Mouse (Mus musculus): Measurements from ENCODE around the gene Dnajc11. TPM values are rescaled to one million over a fixed set of nuclear protein-coding genes. Genes with fewer than 3 reads are reported as not detected.

The Dnajc11 gene
- polyA plus RNA-seq, 1 experiment from 2014 or later, result 45.4 TPM

GRCm38 (mm10) chr4:152000906-152001305 lies 67.4 kb downstream of the Dnajc11 start:
- Histone ChIP-seq H3K4me2 (no peak overlapping the region), H3K4me1 (replicated peaks) (peaks cover 8% of the 10 kb centered on the region), H3K27me3 (no peaks in the 10 kb centered on the region), H3K9ac (no peak overlapping the region), H3K36me3 (no peaks in the 10 kb centered on the region), H3K9me3 (replicated peaks) (no peaks in the 10 kb centered on the region), H3K27ac (no peak overlapping the region), H3K4me3 (no peak overlapping the region)
- WGBS, result 37% methylated on average over 4 of the region's 4 CpGs
- no peak for ATAC-seq (replicated peaks; ENCODE audit: insufficient number of reproducible peaks, insufficient read depth, low FRiP score, low read depth)

- Histone ChIP-seq H3K36me3 (no peaks in the 10 kb centered on the region), H3K4me1 (replicated peaks) (peaks cover 8% of the 10 kb centered on the region), H3K9ac (no peak overlapping the region), H3K4me2 (no peak overlapping the region), H3K4me3 (no peak overlapping the region), H3K27ac (no peak overlapping the region), H3K9me3 (replicated peaks) (no peaks in the 10 kb centered on the region), H3K27me3 (no peaks in the 10 kb centered on the region)
- no peak for ATAC-seq (replicated peaks; ENCODE audit: insufficient number of reproducible peaks, insufficient read depth, low FRiP score, low read depth)
- WGBS, result 70% methylated on average over 4 of the region's 4 CpGs
Observed at GRCm38 (mm10) chr4:152001335-152001734, 67.8 kb downstream of the Dnajc11 start.

- WGBS, result 89% methylated on average over 3 of the region's 3 CpGs
- H3K4me1 ChIP-seq (replicated peaks), result peaks cover 12% of the 10 kb centered on the region
- H3K27ac ChIP-seq, result no peak overlapping the region
- no peak overlapping the region for H3K4me2 ChIP-seq
- H3K9ac ChIP-seq, result no peak overlapping the region
- H3K27me3 ChIP-seq, result no peaks in the 10 kb centered on the region
- H3K9me3 ChIP-seq (replicated peaks), result no peaks in the 10 kb centered on the region
- ATAC-seq (replicated peaks; ENCODE audit: insufficient number of reproducible peaks, insufficient read depth, low FRiP score, low read depth), result no peak
- no peak overlapping the region for H3K4me3 ChIP-seq
- no peaks in the 10 kb centered on the region for H3K36me3 ChIP-seq
Observed at GRCm38 (mm10) chr4:152002063-152002462, 68.6 kb downstream of the Dnajc11 start.

GRCm38 (mm10) chr4:152006137-152006536 lies 72.6 kb downstream of the Dnajc11 start:
- Histone ChIP-seq H3K4me3 (no peak overlapping the region), H3K27ac (no peak overlapping the region), H3K9me3 (replicated peaks) (no peaks in the 10 kb centered on the region), H3K36me3 (no peaks in the 10 kb centered on the region), H3K4me2 (no peak overlapping the region), H3K4me1 (replicated peaks) (peaks cover 33% of the 10 kb centered on the region), H3K27me3 (no peaks in the 10 kb centered on the region), H3K9ac (no peak overlapping the region)
- 74% methylated on average over 6 of the region's 6 CpGs for WGBS
- no peak for ATAC-seq (replicated peaks; ENCODE audit: insufficient number of reproducible peaks, insufficient read depth, low FRiP score, low read depth)

DNA sequence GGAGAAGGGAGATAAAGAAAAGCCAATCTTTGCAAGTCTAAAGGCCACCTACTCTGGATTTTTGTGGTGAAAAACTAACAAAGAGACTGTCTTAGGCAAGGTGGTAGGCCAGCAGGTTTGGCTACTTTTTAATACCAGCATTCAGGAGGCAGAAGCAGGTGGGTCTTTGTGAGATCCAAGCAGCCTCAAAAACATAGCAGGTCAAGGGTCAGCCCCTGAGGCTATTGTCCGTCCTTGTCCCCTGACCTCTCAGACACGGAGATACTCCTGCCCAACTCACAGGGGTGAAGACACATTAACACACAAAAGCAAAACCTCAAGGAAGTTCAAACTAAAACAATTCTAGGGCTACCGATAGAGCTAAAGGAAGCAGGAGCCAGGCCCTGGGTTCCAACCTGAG lies 73.3 kb downstream of the Dnajc11 start:
- Histone ChIP-seq H3K4me1 (replicated peaks) (peaks cover 39% of the 10 kb centered on the region), H3K4me3 (no peak overlapping the region), H3K36me3 (0 out of 2 replicates have a peak, but pooled peaks cover 1% of the 10 kb centered on the region), H3K9me3 (replicated peaks) (no peaks in the 10 kb centered on the region), H3K9ac (no peak overlapping the region), H3K27ac (peak overlapping the region; percentile 96), H3K27me3 (no peaks in the 10 kb centered on the region), H3K4me2 (peak overlapping the region; percentile 97; the same call in 1 of the 2 replicates)
- 37% methylated on average over 3 of the region's 3 CpGs for WGBS
- no peak for ATAC-seq (replicated peaks; ENCODE audit: insufficient number of reproducible peaks, insufficient read depth, low FRiP score, low read depth)

DNA sequence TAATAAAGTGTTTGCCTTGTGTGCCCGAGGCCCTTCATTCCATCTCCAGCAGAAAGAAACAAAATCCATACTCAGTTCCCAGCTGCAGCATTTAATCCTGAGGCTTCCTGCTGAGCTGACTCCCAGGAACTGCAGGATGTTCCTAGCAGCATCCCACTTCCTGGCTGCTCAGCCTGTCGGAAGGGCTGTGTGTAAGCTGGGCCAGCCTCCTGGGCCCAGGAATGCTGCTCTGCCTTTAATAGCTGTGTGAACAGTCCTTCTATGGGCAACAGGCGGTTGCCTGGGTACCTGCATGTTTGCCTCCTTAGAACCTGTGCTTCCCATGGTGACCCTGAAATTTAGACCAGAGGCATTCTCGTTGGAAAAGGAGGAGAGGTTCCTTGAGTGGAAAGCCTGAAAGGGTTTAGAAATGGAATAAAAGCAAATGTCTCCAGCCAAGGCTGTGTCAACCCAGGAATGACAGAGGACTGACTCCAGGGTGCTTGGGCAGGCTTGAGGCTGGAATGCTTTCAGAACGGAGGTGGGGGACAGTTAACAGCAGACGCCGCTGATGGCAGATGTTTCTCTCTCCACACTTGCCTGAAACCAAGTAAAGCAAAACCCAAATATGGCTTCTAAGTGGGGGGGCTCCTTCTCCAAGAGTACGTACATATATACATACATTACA lies 74.1 kb downstream of the Dnajc11 start:
- H3K9me3 ChIP-seq (replicated peaks), result no peaks in the 10 kb centered on the region
- H3K27ac ChIP-seq, result peak overlapping the region; percentile 96
- ATAC-seq (replicated peaks; ENCODE audit: insufficient number of reproducible peaks, insufficient read depth, low FRiP score, low read depth), result no peak
- 9% methylated on average over 8 of the region's 8 CpGs for WGBS
- H3K4me2 ChIP-seq, result peak overlapping the region; percentile 97
- peak overlapping the region; percentile 86 for H3K9ac ChIP-seq
- no peaks in the 10 kb centered on the region for H3K27me3 ChIP-seq
- H3K4me3 ChIP-seq, result peak overlapping the region; percentile 75
- peaks cover 7% of the 10 kb centered on the region; the same call in 1 of the 2 replicates for H3K36me3 ChIP-seq
- H3K4me1 ChIP-seq (replicated peaks), result peaks cover 47% of the 10 kb centered on the region

DNA sequence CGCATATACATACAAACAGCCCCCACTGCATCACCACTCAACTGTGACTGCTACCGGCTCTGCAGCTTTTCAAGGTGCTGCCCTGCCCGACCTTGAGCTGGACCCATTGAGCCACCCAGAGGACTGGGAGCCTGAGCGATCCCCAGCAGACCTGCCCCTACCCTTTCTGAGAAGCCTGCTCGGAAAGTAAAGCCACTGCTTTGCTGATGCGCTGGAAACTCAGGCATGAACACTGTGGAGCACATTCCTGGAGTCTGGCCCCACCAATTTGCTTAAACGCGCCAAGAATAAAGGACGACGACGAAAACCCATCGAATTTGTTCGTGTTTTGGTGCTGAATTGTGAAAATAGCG lies 74.6 kb downstream of the Dnajc11 start:
- peak overlapping the region; percentile 96 for H3K27ac ChIP-seq
- ATAC-seq (replicated peaks; ENCODE audit: insufficient number of reproducible peaks, insufficient read depth, low FRiP score, low read depth), result no peak
- peaks cover 52% of the 10 kb centered on the region for H3K4me1 ChIP-seq (replicated peaks)
- H3K27me3 ChIP-seq, result no peaks in the 10 kb centered on the region
- peak overlapping the region; percentile 97 for H3K4me2 ChIP-seq
- peak overlapping the region; percentile 75 for H3K4me3 ChIP-seq
- under 1% methylated on average over 14 of the region's 14 CpGs for WGBS
- H3K9ac ChIP-seq, result peak overlapping the region; percentile 86
- H3K36me3 ChIP-seq, result peaks cover 7% of the 10 kb centered on the region; the same call in 1 of the 2 replicates
- no peaks in the 10 kb centered on the region for H3K9me3 ChIP-seq (replicated peaks)

DNA sequence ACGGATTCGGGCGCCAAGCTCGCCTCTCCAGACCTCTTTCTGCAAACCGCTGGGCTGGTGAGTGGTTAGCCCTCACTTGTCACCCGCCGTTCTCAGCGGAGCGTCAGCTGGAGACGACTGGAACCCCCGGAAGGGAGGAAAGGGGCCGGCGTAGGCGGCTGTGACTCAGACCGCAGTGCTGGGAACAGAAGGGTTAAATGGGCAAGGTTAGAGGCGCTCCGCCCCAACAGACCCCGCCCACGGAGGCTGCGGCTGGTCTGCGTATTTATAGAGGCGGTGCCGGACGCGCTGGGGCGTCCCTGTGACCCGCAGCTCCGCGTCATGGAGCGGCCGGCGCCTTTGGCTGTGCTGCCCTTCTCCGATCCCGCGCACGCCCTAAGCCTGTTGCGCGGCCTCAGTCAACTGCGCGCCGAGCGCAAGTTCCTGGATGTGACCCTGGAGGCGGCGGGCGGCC lies 75.2 kb downstream of the Dnajc11 start, which contains the start of gene Klhl21:
Gene Klhl21, plus strand, starts transcription at position 182 of the 454 bp plus-strand sequence.
- peak within 1 kb of the TSS; percentile 97 for H3K4me2 ChIP-seq
- peaks cover 58% of the 10 kb centered on the region for H3K4me1 ChIP-seq (replicated peaks)
- peak within 1 kb of the TSS; percentile 86 for H3K9ac ChIP-seq
- H3K27me3 ChIP-seq, result no peaks in the 10 kb centered on the region
- peak; percentile 89 for ATAC-seq (replicated peaks; ENCODE audit: insufficient number of reproducible peaks, insufficient read depth, low FRiP score, low read depth)
- H3K27ac ChIP-seq, result peak within 1 kb of the TSS; percentile 96
- peak within 1 kb of the TSS; percentile 75 for H3K4me3 ChIP-seq
- no peaks in the 10 kb centered on the region for H3K9me3 ChIP-seq (replicated peaks)
- H3K36me3 ChIP-seq, result peaks cover 7% of the 10 kb centered on the region; the same call in 1 of the 2 replicates
- WGBS, result under 1% methylated on average over 45 of the region's 45 CpGs

DNA sequence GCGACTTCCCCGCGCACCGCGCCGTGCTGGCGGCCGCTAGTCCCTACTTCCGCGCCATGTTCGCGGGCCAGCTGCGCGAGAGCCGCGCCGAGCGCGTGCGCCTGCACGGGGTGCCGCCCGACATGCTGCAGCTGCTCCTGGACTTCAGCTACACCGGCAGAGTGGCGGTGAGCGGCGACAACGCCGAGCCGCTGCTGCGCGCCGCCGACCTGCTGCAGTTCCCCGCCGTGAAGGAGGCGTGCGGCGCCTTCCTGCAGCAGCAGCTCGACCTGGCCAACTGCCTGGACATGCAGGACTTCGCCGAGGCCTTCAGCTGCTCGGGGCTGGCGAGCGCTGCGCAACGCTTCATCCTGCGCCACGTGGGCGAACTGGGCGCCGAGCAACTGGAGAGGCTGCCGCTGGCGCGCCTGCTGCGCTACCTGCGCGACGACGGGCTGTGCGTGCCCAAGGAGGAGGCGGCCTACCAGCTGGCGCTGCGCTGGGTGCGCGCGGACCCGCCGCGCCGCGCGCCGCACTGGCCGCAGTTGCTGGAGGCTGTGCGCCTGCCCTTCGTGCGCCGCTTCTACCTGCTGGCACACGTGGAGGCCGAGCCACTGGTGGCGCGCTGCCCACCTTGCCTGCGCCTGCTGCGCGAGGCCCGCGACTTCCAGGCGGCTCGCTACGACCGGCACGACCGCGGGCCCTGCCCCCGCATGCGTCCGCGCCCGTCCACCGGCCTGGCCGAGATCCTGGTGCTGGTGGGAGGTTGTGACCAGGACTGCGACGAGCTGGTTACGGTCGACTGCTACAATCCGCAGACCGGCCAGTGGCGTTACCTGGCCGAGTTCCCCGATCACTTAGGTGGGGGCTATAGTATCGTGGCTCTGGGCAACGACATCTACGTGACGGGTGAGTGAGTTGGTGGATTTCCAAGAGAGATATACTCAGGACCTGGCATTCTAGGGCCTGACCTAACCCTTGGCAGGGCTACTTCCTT lies 75.9 kb downstream of the Dnajc11 start:
- under 1% methylated on average over 115 of the region's 115 CpGs for WGBS
- H3K4me2 ChIP-seq, result peak overlapping the region; percentile 97
- peaks cover 10% of the 10 kb centered on the region for H3K36me3 ChIP-seq
- H3K4me3 ChIP-seq, result peak overlapping the region; percentile 75
- ATAC-seq (replicated peaks; ENCODE audit: insufficient number of reproducible peaks, insufficient read depth, low FRiP score, low read depth), result peak; percentile 39
- H3K9ac ChIP-seq, result peak overlapping the region; percentile 86
- no peaks in the 10 kb centered on the region for H3K27me3 ChIP-seq
- peak overlapping the region; percentile 96 for H3K27ac ChIP-seq
- H3K9me3 ChIP-seq (replicated peaks), result no peaks in the 10 kb centered on the region
- peaks cover 65% of the 10 kb centered on the region for H3K4me1 ChIP-seq (replicated peaks)

- peaks cover 19% of the 10 kb centered on the region for H3K36me3 ChIP-seq
- H3K9me3 ChIP-seq (replicated peaks), result no peaks in the 10 kb centered on the region
- H3K4me1 ChIP-seq (replicated peaks), result peaks cover 66% of the 10 kb centered on the region
- peak overlapping the region; percentile 96 for H3K27ac ChIP-seq
- H3K27me3 ChIP-seq, result no peaks in the 10 kb centered on the region
- H3K4me3 ChIP-seq, result peak overlapping the region; percentile 75
- 1% methylated on average over 10 of the region's 10 CpGs for WGBS
- peak overlapping the region; percentile 86 for H3K9ac ChIP-seq
- peak overlapping the region; percentile 97 for H3K4me2 ChIP-seq
- ATAC-seq (replicated peaks; ENCODE audit: insufficient number of reproducible peaks, insufficient read depth, low FRiP score, low read depth), result peak; percentile 3
Observed at GRCm38 (mm10) chr4:152010091-152010706, 76.7 kb downstream of the Dnajc11 start.

DNA sequence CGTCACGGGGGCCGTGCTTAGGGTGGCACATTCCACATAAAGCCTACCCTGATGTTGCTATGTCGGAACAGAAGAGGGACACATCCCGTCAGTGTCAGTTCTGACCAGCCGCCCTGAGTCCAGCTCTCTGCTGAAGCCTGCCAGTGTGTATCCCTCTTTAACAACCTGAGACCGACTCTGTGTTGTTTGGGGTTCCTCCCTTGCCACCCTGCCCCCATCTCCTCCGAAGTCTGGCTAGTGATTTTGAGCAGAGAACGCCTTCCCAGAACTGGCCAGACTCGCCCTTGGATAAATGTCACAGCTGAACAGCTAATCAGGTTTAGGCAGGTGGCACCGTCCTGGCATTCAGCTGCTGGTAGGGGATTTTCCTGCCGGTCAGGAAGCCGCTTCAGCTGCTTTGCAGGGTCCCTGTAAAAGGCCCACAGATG lies 77.2 kb downstream of the Dnajc11 start:
- H3K4me2 ChIP-seq, result peak overlapping the region; percentile 97
- peaks cover 24% of the 10 kb centered on the region for H3K36me3 ChIP-seq
- H3K9me3 ChIP-seq (replicated peaks), result no peaks in the 10 kb centered on the region
- H3K9ac ChIP-seq, result peak overlapping the region; percentile 86
- H3K4me1 ChIP-seq (replicated peaks), result peaks cover 66% of the 10 kb centered on the region
- H3K27me3 ChIP-seq, result no peaks in the 10 kb centered on the region
- peak overlapping the region; percentile 75 for H3K4me3 ChIP-seq
- ATAC-seq (replicated peaks; ENCODE audit: insufficient number of reproducible peaks, insufficient read depth, low FRiP score, low read depth), result no peak
- 6% methylated on average over 13 of the region's 13 CpGs for WGBS
- peak overlapping the region; percentile 96 for H3K27ac ChIP-seq
